Mouse (Mus musculus) hindbrain, embryonic 10.5 days (tissue): ENCODE results near the gene Dlk2. TPM values are rescaled to one million over a fixed set of nuclear protein-coding genes. Genes with fewer than 3 reads are reported as not detected.

Experiments used
- DNase-seq: peaks from one replicate; pipeline ENCODE4 v3.0.0-alpha.2; 2017; ENCODE audit warnings: low spot score
- H3K27ac ChIP-seq: fragments of 300-500 bp; sonication (generic); 2 replicates; pipeline ENCODE4 v1.5.1; 2016; ENCODE audit warnings: mild to moderate bottlenecking, moderate library complexity
- H3K27me3 ChIP-seq: fragments of 300-500 bp; sonication (generic); 2 replicates; pipeline ENCODE4 v1.6.1; 2016; ENCODE audit warnings: mild to moderate bottlenecking; ENCODE audit not compliant: poor library complexity, insufficient read depth, severe bottlenecking
- H3K36me3 ChIP-seq: fragments of 300-500 bp; sonication (generic); 2 replicates; pipeline ENCODE4 v1.6.1; 2016; ENCODE audit warnings: mild to moderate bottlenecking, moderate library complexity
- H3K4me1 ChIP-seq: fragments of 300-500 bp; sonication (generic); replicated peaks from 2 replicates; pipeline ENCODE4 v1.6.1; 2016; ENCODE audit warnings: mild to moderate bottlenecking
- H3K4me3 ChIP-seq: fragments of 300-500 bp; sonication (generic); 2 replicates; pipeline ENCODE4 v1.5.1; 2016; ENCODE audit warnings: mild to moderate bottlenecking, moderate library complexity
- H3K9me3 ChIP-seq: fragments of 300-500 bp; sonication (generic); 2 replicates; pipeline ENCODE4 v1.6.1; 2016; ENCODE audit warnings: mild to moderate bottlenecking, moderate library complexity
- WGBS: fragments of 180-500 bp; shearing (Covaris S2); methylation state at CpG from one replicate; pipeline ENCODE4 v1.1.7; 2016; 5-methylcytosine and 5-hydroxymethylcytosine counted together
- polyA plus RNA-seq: library from polyadenylated mRNA; unstranded; fragments of >200 nt; fragmentation: Nextera tagmentation; extraction: Ambion mirVana; gene quantifications from 2 replicates; pipeline ENCODE4 v1.2.1, GENCODE M21; 2016

Dlk2 gene
- polyA plus RNA-seq, 1 experiment from 2014 or later = 1.5 TPM

DNA sequence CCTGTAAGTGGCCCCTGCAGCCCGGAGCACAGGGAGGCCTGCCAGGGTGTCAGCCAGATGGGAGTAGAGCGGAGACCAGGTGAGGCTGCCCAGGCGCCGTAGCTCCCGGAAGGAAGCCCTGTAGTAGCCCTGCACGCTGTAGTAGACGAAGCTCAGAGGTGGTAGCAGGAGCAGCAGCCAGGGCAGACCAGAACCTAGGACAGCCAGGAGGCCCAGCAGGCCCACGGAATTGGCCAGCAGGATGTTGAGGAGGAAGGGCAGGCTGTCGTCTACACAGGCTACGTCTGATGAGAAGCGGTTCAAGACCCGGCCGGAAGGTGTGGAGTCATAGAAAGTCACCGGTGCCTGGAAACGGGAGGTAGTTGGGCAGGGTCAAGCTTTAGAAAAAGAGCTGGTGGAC lies 9.7 kb downstream of the Dlk2 start:
- H3K9me3 ChIP-seq = no peaks in the 10 kb centered on the region
- WGBS = 93% methylated on average over 15 of the region's 15 CpGs
- H3K36me3 ChIP-seq = 0 out of 2 replicates have a peak, but pooled peaks cover 17% of the 10 kb centered on the region

DNA sequence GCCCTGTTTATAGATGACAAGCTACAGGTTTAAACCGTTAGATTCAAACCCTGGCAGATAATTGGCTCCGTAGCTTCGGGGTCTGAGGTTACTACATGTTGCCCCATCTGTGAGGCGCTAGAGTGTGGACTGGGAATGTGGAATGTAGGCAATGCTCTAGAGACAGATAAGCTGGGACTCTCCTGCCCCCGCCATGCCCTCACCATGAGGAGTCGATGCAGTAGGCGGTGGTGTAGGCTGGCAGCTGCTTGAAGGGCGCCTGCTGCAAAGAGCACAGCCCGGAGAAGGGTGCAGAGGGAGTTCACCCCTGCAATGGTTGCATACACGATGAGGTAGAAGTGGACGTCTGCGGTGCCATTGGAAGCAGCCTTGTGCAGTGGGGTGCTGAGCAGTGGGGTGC lies 12.6 kb downstream of the Dlk2 start:
- no peaks in the 10 kb centered on the region for H3K9me3 ChIP-seq
- no peak overlapping the region for H3K4me3 ChIP-seq
- no peak for DNase-seq
- no peaks in the 10 kb centered on the region for H3K27me3 ChIP-seq
- H3K36me3 ChIP-seq = 0 out of 2 replicates have a peak, but pooled peaks cover 18% of the 10 kb centered on the region
- H3K4me1 ChIP-seq = no peaks in the 10 kb centered on the region
- 79% methylated on average over 12 of the region's 12 CpGs for WGBS
- H3K27ac ChIP-seq = no peak overlapping the region

More for the DNA sequence above, 9.7 kb downstream of the Dlk2 start:
- DNase-seq = no peak
- H3K27ac ChIP-seq = no peak overlapping the region
- H3K27me3 ChIP-seq = peaks cover 8% of the 10 kb centered on the region; the same call in 1 of the 2 replicates
- H3K4me1 ChIP-seq = 0 out of 2 replicates have a peak, but pooled peaks cover 7% of the 10 kb centered on the region
- no peak overlapping the region for H3K4me3 ChIP-seq

DNA sequence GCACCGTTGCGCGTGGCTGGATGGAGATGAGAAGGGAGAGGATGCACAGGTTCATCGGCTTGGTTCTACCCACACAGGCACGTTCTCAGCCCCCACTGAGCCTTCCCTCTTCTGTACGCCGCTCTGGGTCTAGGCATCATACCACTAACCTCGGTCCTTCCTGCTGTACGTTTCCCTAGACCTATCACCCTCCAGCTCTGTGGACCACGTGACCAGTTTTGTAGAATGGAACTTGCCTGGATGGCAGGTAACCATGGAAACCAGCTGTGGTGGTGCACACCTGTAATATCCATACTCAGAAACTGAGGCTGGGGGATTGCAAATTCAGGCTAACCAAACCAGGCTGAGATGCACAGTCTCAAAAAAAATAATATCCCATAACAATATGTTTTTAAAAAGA lies 13.3 kb downstream of the Dlk2 start:
- H3K4me3 ChIP-seq = no peak overlapping the region
- DNase-seq = no peak
- no peaks in the 10 kb centered on the region for H3K4me1 ChIP-seq
- H3K36me3 ChIP-seq = 0 out of 2 replicates have a peak, but pooled peaks cover 11% of the 10 kb centered on the region
- H3K9me3 ChIP-seq = no peaks in the 10 kb centered on the region
- no peak overlapping the region for H3K27ac ChIP-seq
- no peaks in the 10 kb centered on the region for H3K27me3 ChIP-seq
- WGBS = 90% methylated on average over 10 of the region's 10 CpGs

DNA sequence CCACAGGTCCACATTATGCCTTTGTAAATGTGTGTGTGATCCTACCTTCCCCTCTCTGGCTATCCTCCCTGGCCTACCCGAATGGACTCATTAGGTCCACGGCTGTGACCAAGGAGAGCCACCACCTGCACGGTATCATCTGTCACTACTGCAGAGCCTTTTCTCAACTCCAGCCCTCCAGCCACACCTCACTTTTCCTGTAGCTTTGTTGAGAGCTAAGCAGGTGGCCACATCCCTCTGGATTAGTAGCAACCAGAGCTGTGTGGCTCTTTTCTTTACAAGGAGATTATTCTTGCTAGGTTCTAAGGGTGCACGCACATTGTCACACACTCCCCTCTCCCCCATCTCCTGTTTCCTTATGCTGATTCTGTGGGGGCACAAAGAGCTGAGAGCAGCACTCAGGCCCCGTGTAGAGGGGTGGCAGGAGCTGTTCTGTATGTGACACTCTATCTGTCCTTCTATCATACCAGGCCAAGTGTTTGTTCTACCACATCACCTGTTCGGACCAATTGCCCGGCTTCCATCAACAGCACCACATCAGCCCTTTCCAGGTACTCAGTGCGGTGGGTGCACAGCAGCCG lies 16.0 kb downstream of the Dlk2 start:
- Histone ChIP-seq H3K27me3 (no peaks in the 10 kb centered on the region), H3K4me3 (no peak overlapping the region), H3K4me1 (no peaks in the 10 kb centered on the region), H3K36me3 (0 out of 2 replicates have a peak, but pooled peaks cover 4% of the 10 kb centered on the region), H3K9me3 (no peaks in the 10 kb centered on the region), H3K27ac (no peak overlapping the region)
- WGBS = 89% methylated on average over 9 of the region's 9 CpGs
- no peak for DNase-seq

DNA sequence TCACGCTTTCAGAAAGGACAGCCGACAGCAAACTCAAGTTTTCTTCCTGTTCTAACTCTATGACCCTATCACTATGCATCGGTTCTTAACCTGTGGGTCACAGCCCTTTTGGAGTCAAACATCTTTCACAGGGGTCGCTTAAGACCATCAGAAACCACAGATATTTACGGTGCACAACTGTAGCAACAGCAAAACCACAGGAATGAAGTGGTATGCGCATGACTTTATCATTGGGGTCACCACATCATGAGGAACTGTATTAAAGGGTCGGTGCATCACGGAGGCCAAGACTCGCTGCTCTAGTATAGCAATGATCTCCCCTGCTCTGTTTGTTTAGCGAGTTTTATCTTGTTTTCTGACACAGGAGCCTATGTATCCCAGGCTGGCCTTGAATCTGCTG lies 18.6 kb downstream of the Dlk2 start:
- Histone ChIP-seq H3K9me3 (no peaks in the 10 kb centered on the region), H3K27me3 (no peaks in the 10 kb centered on the region), H3K36me3 (peaks cover 13% of the 10 kb centered on the region), H3K27ac (no peak overlapping the region), H3K4me3 (no peak overlapping the region), H3K4me1 (no peaks in the 10 kb centered on the region)
- WGBS = 88% methylated on average over 10 of the region's 10 CpGs
- no peak for DNase-seq

DNA sequence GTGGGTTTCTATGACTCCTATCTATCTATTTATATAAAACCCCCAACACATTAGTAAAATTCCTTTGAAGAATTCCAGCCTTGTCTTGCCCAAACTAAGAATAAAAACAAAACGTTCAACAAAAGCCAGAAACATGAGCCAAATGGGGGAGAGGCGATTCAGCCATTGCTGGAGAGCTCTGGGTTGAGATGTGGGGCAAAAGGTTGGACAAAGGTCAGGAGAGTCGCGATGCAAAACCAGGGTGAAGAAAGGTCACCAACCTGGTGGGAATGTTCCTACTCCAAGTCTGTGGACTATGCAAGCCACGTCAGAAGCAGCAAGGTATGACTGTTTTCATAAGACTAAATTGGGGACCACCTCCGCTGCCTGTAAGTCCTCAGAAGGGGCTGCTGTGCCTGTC lies 23.3 kb downstream of the Dlk2 start:
- Histone ChIP-seq H3K9me3 (no peaks in the 10 kb centered on the region), H3K27me3 (no peaks in the 10 kb centered on the region)
- WGBS = 72% methylated on average over 6 of the region's 6 CpGs

DNA sequence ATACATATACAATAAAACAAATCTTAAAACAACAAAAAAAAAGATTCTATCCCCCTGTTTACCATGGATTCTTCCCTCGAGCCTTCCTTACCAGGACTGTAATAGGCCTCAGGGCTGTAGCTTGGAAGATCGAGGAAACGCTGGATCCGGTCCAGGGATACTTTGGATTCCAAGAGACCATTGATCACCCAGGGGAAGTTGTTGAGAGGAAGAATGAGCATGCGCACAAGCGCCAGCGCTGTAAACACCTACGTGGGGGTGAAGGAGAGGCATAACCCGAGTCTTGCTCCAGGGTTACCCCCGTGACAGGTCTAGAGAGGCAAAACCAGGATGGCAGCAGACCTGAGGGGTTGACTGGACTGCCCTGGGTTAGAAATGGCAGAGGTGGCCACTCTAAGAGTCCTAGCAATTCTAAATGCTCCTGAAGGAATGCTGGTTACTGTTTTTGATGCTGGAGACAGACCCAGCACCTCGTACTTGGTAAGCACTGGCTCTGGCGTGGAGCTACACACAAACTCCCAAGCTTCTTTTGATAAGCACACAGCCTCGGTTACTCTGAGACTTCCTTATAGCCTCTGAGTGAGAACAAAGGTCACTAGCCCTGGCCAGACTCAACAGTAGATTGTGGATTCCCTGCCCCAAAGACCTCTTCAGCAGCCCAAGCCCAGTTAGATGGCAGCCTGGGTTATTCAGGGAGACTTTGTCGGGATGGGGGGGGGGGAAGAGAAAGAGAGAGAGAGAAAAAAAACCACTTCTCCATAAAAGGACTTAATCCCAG lies 25.0 kb downstream of the Dlk2 start:
- Histone ChIP-seq H3K4me3 (no peak overlapping the region), H3K36me3 (peaks cover 44% of the 10 kb centered on the region), H3K4me1 (peaks cover 8% of the 10 kb centered on the region), H3K27me3 (no peaks in the 10 kb centered on the region), H3K9me3 (no peaks in the 10 kb centered on the region), H3K27ac (no peak overlapping the region)
- no peak for DNase-seq
- WGBS = 91% methylated on average over 14 of the region's 14 CpGs

More for the DNA sequence above, 23.3 kb downstream of the Dlk2 start:
- peaks cover 44% of the 10 kb centered on the region for H3K36me3 ChIP-seq
- H3K27ac ChIP-seq = no peak overlapping the region
- DNase-seq = no peak
- H3K4me3 ChIP-seq = no peak overlapping the region
- no peaks in the 10 kb centered on the region for H3K4me1 ChIP-seq

DNA sequence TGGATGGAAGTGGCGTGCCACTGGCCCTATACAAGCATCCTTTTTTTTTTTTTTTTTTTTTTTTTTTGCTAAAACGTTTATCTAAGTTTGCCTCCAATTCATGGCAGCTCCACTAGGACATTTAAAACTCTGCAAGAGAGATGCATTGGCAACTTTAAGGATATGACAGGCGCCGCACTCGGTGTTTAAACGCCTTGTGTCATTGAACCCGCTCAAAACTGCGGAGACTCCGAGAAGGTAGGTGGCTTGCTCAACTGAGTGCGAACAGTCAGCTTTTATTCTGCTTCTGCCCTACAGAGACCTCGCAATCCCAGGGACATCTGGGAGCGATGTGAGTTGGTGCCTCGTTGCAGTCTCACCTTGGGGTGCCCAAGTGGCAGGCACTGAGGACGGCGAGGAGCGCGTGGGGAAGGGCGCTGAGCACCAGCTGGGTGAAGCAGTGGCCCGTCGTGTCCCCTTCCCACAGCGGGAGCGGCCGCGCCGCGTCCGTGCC lies 30.2 kb downstream of the Dlk2 start:
- Histone ChIP-seq H3K9me3 (no peaks in the 10 kb centered on the region), H3K27me3 (no peaks in the 10 kb centered on the region), H3K27ac (peak overlapping the region; percentile 92), H3K36me3 (peaks cover 21% of the 10 kb centered on the region), H3K4me1 (peaks cover 19% of the 10 kb centered on the region), H3K4me3 (peak overlapping the region; percentile 79)
- 4% methylated on average over 27 of the region's 27 CpGs for WGBS
- no peak for DNase-seq

DNA sequence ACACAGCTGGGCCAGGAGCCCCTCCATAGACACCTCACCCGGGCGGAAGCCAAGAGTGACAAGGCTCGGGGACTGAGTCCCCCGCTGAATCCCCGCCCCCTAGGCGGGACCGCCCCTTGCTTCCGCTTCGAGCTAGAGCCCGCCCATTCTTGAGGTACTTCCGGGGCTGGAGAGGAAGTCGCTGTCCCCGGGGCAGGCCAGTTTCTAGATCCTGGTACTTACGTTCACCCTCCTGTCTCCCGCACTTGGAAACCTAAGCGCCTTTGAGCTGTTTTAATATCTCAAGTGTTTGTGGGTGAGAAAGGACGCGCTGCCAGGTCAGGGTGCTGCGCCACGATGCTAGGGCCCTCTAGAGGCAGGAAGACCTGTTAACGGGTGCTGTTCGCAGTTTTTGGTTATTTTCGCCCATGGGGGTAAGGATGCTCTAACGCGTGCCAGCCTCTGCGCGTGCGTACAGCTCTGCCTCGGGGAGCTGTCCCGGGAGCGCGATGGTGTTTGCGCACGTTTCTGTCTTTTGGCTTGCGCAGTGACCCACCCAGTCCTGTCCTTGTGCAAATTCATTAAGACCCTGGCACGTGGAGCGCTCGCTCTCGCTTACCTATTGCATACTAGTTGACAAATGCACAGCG lies 30.8 kb downstream of the Dlk2 start, which contains the start of gene Abcc10:
Abcc10 (minus strand) TSS at position 447 of the 629 bp plus-strand sequence.
- Histone ChIP-seq H3K4me1 (peaks cover 19% of the 10 kb centered on the region), H3K9me3 (no peaks in the 10 kb centered on the region), H3K27ac (peak within 1 kb of the TSS; percentile 92), H3K4me3 (peak within 1 kb of the TSS; percentile 79), H3K27me3 (no peaks in the 10 kb centered on the region), H3K36me3 (peaks cover 15% of the 10 kb centered on the region)
- under 1% methylated on average over 40 of the region's 40 CpGs for WGBS
- DNase-seq = peak; percentile 97

DNA sequence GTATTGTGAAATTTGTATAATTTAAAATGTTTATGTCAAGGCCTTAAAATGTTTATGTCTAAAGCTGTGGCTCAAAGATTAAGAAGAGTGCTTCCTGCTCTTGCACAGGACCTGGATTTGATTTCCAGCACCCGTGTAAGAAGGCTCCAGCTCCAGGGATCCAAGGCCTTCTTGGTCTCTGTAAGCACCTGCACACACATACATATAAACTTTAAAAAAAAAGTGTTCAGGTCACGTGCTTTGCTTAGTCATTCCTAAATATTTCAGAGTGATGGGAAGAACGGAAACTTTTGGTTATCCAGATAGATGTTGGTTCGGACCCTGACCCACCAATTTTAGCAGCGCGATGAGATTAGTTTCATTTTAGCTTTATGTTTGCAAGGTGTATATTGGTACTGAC lies 31.5 kb downstream of the Dlk2 start:
- Histone ChIP-seq H3K27me3 (no peaks in the 10 kb centered on the region), H3K27ac (peak overlapping the region; percentile 92), H3K4me1 (peaks cover 19% of the 10 kb centered on the region), H3K4me3 (peak overlapping the region; percentile 79), H3K36me3 (peaks cover 8% of the 10 kb centered on the region), H3K9me3 (0 out of 2 replicates have a peak, but pooled peaks cover 3% of the 10 kb centered on the region)
- 74% methylated on average over 6 of the region's 6 CpGs for WGBS
- DNase-seq = no peak

DNA sequence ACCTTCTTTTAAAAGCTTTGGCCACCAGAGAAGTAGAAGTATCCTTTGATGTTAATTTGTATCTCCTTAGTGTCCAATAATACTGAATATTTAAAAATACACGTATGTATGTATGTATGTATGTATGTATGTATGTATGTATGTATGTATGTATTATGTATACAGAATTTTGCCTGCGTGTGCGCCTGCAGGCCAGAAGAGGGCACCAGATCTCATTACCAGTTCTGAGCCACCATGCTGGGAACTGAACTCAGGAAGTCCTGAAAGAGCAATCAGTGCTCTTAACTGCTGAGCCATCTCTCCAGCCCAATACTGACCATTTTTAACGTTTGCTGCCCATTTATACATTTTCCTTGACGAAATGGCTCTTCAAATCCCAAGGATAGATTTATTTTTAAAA lies 39.3 kb downstream of the Dlk2 start:
- no peaks in the 10 kb centered on the region for H3K27me3 ChIP-seq
- H3K36me3 ChIP-seq = no peaks in the 10 kb centered on the region
- H3K4me1 ChIP-seq = no peaks in the 10 kb centered on the region
- H3K9me3 ChIP-seq = 0 out of 2 replicates have a peak, but pooled peaks cover 3% of the 10 kb centered on the region
- H3K4me3 ChIP-seq = no peak overlapping the region
- no peak overlapping the region for H3K27ac ChIP-seq
- 27% methylated on average over 5 of the region's 5 CpGs for WGBS
- DNase-seq = no peak

DNA sequence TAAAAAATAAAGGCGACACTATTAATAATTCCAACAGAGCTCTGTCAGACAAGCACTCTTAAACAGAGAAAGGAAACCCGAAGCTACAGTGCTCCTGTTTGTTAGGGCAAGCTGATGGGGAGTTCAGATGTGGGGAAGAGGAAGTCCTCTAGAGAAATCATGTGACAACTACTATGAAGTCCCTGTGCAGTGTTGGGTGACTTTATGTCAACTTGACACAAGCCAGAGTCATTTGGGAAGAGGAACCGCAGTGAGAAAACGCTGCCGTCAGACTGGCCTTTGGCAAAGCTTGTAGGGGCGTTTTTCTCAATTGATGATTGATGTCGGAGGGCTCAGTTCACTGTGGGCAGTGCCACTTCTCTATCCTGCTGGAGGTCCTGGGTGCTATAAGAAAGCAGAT lies 44.0 kb downstream of the Dlk2 start:
- peaks cover 20% of the 10 kb centered on the region for H3K9me3 ChIP-seq
- WGBS = 84% methylated on average over 7 of the region's 7 CpGs
- H3K36me3 ChIP-seq = no peaks in the 10 kb centered on the region
- H3K27me3 ChIP-seq = no peaks in the 10 kb centered on the region
- H3K4me3 ChIP-seq = no peak overlapping the region
- DNase-seq = no peak
- H3K27ac ChIP-seq = no peak overlapping the region
- H3K4me1 ChIP-seq = no peaks in the 10 kb centered on the region
